Mouse (Mus musculus) limb, embryonic 10.5 days (tissue): ENCODE measurements around the gene Hist1h3g. TPM values are rescaled to one million over a fixed set of nuclear protein-coding genes. Genes with fewer than 3 reads are reported as not detected.
A peak's percentile ranks its signal among the peaks of the same experiment; 100 is the strongest.

Experiments used
- DNase-seq: peaks from one replicate; pipeline ENCODE4 v3.0.0-alpha.2; 2017; ENCODE audit warnings: low spot score
- H3K27ac ChIP-seq: fragments of 300-500 bp; sonication (generic); 2 replicates; pipeline ENCODE4 v1.5.1; 2016; ENCODE audit warnings: mild to moderate bottlenecking
- H3K27me3 ChIP-seq: fragments of 300-500 bp; sonication (generic); 2 replicates; pipeline ENCODE4 v1.6.1; 2016; ENCODE audit warnings: low read depth, mild to moderate bottlenecking; ENCODE audit not compliant: poor library complexity, severe bottlenecking
- H3K36me3 ChIP-seq: fragments of 300-500 bp; sonication (generic); 2 replicates; pipeline ENCODE4 v1.6.1; 2016; ENCODE audit warnings: mild to moderate bottlenecking, moderate library complexity
- H3K4me1 ChIP-seq: fragments of 300-500 bp; sonication (generic); 2 replicates; pipeline ENCODE4 v1.6.1; 2016
- H3K4me3 ChIP-seq: fragments of 300-500 bp; sonication (generic); 2 replicates; pipeline ENCODE4 v1.5.1; 2016; ENCODE audit warnings: mild to moderate bottlenecking, moderate library complexity
- H3K9me3 ChIP-seq: fragments of 300-500 bp; sonication (generic); replicated peaks from 2 replicates; pipeline ENCODE4 v1.6.1; 2016; ENCODE audit warnings: mild to moderate bottlenecking
- WGBS: fragments of 180-500 bp; shearing (Covaris S2); methylation state at CpG from one replicate; pipeline ENCODE4 v1.1.7; 2016; 5-methylcytosine and 5-hydroxymethylcytosine counted together
- polyA plus RNA-seq: library from polyadenylated mRNA; unstranded; fragments of >200 nt; fragmentation: Nextera tagmentation; extraction: Ambion mirVana; gene quantifications from 2 replicates; pipeline ENCODE4 v1.2.1, GENCODE M21; 2016

The Hist1h3g gene
- polyA plus RNA-seq, 1 experiment from 2014 or later, result 4.7 TPM

DNA sequence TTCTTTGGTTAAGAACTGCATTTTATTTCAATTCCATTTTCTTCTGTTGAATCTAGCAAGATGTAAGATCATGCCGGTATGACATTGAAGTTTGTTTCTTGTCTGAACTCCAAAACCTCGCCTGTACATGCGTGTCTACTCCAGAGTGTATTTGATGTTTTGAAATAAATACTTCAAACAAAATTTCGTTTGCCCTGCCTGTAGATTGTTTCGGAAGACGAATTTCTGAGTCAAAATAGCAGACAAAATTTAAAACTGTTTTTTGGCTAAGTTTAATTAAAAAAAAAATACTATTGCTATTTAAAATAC, 17.0 kb upstream of the Hist1h3g start:
- Histone ChIP-seq H3K27ac (no peak overlapping the region), H3K27me3 (no peaks in the 10 kb centered on the region), H3K36me3 (no peaks in the 10 kb centered on the region), H3K4me1 (peaks cover 5% of the 10 kb centered on the region), H3K9me3 (no peaks in the 10 kb centered on the region), H3K4me3 (peak overlapping the region; percentile 51)
- no peak for DNase-seq
- under 1% methylated on average over 6 of the region's 6 CpGs for WGBS

DNA sequence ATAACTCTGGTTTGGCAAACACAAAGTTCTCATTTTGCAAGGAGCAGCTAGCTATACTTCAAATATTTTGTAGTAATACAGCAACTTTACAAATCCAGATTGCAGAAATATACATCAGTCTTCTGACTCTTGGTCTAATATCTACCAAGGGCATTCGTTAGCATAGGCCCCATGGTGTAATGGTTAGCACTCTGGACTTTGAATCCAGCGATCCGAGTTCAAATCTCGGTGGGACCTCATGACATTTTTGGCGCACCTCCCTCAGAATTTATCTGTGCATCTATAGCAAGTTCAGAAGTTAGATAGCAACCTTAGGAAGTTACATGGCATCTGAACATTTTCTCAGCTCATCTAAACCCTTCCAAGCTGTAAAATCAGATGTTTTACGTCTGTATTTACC, 16.3 kb upstream of the Hist1h3g start:
- 0% methylated on average over 6 of the region's 6 CpGs for whole genome bisulfite sequencing
- H3K36me3 ChIP-seq, result no peaks in the 10 kb centered on the region

DNA sequence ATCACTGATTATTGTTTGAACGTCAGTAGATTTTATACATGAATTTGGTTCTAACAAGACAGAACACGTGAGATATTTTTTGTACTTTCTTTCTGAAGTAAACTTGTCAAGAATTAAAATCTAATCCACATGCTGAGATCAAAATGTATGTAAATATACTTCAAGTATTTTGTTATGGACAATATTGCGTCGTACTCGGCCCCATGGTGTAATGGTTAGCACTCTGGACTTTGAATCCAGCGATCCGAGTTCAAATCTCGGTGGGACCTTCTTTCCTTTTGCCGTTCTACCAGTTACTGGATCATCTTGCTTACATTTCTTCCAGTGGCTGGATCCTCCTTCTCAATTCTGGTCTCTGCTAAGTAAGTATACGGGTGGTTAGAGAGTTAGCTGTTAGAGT, 15.8 kb upstream of the Hist1h3g start:
- H3K9me3 ChIP-seq, result no peaks in the 10 kb centered on the region
- H3K36me3 ChIP-seq, result no peaks in the 10 kb centered on the region
- no peaks in the 10 kb centered on the region for H3K27me3 ChIP-seq
- peak overlapping the region; percentile 51 for H3K4me3 ChIP-seq
- peak; percentile 72 for DNase-seq
- H3K4me1 ChIP-seq, result peaks cover 5% of the 10 kb centered on the region
- under 1% methylated on average over 10 of the region's 10 CpGs for WGBS
- H3K27ac ChIP-seq, result no peak overlapping the region

More for the DNA sequence above, 16.3 kb upstream of the Hist1h3g start:
- Histone ChIP-seq H3K4me1 (peaks cover 5% of the 10 kb centered on the region), H3K4me3 (peak overlapping the region; percentile 51), H3K27me3 (no peaks in the 10 kb centered on the region), H3K9me3 (no peaks in the 10 kb centered on the region), H3K27ac (no peak overlapping the region)
- peak; percentile 76 for DNase-seq

DNA sequence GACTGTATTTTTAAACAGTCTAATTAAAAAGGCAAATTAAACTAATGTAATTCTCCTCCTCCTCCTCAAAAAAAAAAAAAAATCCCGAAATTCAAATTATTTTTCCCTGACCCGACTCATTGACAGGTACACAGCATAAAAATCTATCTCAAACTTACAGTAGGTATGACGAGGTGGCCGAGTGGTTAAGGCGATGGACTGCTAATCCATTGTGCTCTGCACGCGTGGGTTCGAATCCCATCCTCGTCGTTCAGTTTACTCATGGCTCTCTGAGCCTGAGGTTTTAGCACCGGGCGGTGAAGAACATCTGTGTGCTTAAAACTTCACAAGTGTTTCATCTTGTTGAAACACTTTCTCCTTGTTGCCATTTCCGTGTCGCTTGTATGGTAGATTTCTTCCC, 13.5 kb upstream of the Hist1h3g start:
- Histone ChIP-seq H3K36me3 (no peaks in the 10 kb centered on the region), H3K27me3 (no peaks in the 10 kb centered on the region), H3K4me3 (peak overlapping the region; percentile 27), H3K27ac (no peak overlapping the region), H3K9me3 (no peaks in the 10 kb centered on the region), H3K4me1 (peaks cover 7% of the 10 kb centered on the region)
- peak; percentile 79 for DNase-seq
- WGBS, result under 1% methylated on average over 14 of the region's 14 CpGs

DNA sequence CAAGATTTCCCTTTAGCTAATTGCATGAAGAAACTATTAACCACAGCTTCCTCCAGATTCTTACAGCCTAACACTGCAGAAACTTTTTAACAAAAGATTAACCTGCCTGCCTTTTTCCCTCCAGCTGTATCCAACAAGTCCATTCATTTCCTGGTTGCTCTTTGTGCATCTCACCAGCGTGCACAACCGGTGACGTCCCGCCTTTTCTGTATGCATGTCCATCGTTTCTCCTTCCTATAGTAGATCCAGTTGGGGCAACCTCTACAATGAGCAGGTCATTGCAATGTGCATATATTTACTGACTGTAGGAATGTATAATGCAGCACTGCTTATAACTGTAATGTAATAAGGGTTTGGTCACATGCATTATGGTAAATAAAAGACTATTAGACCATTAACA, 11.2 kb upstream of the Hist1h3g start:
- H3K27me3 ChIP-seq, result no peaks in the 10 kb centered on the region
- WGBS, result 63% methylated on average over 5 of the region's 5 CpGs
- no peak overlapping the region for H3K27ac ChIP-seq
- no peak for DNase-seq
- H3K4me3 ChIP-seq, result no peak overlapping the region
- H3K9me3 ChIP-seq, result no peaks in the 10 kb centered on the region
- no peaks in the 10 kb centered on the region for H3K36me3 ChIP-seq
- H3K4me1 ChIP-seq, result peaks cover 13% of the 10 kb centered on the region

DNA sequence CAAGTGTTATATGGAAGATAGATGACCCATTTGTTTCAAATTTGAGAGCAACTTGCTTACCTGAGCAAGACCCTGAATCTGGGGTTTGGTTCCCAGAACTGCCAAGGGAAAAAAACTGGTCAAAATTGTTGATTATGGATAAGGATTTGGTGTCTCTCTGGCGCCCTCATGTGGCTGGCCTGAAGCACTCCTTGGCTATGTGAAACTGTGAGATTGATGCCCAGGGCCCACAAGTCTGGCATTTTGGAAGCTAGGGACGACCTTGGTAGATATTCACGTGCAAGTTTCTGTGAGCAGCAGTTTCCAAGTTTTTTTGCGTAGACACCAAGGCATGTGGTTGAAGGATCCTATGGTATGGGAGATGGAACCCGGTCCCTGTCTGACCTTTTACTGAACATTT, 10.6 kb upstream of the Hist1h3g start:
- peak overlapping the region; percentile 19 for H3K4me3 ChIP-seq
- H3K27ac ChIP-seq, result no peak overlapping the region
- no peaks in the 10 kb centered on the region for H3K36me3 ChIP-seq
- no peaks in the 10 kb centered on the region for H3K9me3 ChIP-seq
- H3K27me3 ChIP-seq, result no peaks in the 10 kb centered on the region
- peak; percentile 93 for DNase-seq
- peaks cover 19% of the 10 kb centered on the region for H3K4me1 ChIP-seq
- 10% methylated on average over 5 of the region's 5 CpGs for WGBS

DNA sequence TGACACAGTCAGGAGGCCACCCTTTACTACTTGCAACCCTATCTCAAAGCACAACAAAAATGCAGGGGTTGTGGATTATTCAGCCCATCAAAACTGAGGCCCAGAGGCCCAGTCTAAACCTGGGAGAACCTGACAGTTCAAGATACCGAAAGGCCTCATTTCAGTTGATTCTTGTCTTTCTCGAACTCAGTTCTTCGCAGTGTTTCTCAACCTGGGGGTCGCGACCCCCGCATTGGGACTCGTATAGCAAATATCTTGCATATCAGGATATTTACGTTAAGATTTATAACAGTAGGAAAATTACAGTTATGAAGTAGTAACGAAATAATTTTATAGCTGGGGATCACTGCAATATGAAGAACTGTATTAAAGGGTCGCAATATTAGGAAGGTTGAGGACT, 9.3 kb upstream of the Hist1h3g start:
- Histone ChIP-seq H3K4me1 (peaks cover 19% of the 10 kb centered on the region), H3K36me3 (no peaks in the 10 kb centered on the region), H3K27me3 (no peaks in the 10 kb centered on the region), H3K27ac (no peak overlapping the region), H3K4me3 (peak overlapping the region; percentile 53), H3K9me3 (no peaks in the 10 kb centered on the region)
- 1% methylated on average over 10 of the region's 10 CpGs for WGBS
- peak; percentile 67 for DNase-seq

DNA sequence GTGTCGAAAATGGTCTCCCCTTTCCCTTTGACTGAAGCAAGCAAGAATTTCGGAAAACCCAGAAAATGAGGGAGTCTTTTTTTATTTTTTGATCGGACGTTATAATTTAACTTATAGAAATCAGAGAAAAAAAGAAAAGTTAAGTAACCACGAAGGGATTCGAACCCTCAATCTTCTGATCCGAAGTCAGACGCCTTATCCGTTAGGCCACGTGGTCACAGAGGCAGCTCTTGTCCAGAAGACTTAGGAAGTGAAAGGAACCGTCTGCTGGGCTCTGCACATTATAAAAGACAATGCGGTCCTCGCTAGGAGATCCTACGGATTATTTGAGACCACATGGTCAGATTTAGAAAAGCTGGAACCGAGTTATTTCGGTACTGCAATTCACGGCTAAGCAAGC, 8.9 kb upstream of the Hist1h3g start:
- DNase-seq, result peak; percentile 93
- Histone ChIP-seq H3K9me3 (no peaks in the 10 kb centered on the region), H3K4me1 (peaks cover 19% of the 10 kb centered on the region), H3K27ac (peak overlapping the region; percentile 79), H3K27me3 (no peaks in the 10 kb centered on the region), H3K4me3 (peak overlapping the region; percentile 53), H3K36me3 (no peaks in the 10 kb centered on the region)
- under 1% methylated on average over 17 of the region's 17 CpGs for WGBS

DNA sequence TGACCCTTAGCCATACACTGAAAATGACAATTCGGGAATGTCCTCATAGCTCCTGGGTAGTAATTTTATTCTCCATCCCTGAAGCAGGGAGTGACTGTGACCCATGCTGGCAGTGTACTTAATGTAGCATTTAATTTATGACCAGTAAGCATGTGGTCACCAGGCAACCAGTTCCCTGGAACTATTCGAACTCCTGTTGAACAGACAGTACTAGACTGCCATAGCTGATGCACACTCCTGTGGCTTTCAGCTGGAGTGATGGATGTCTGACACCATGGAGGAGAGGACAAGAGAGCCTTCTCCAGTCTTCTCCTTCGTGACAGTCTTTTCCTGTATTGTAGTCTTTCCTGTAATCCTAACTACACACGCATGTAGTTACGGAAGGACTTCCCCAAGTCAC, 6.2 kb upstream of the Hist1h3g start:
- H3K4me1 ChIP-seq, result peaks cover 31% of the 10 kb centered on the region
- H3K36me3 ChIP-seq, result no peaks in the 10 kb centered on the region
- H3K27ac ChIP-seq, result peak overlapping the region; percentile 22; the same call in 1 of the 2 replicates
- 76% methylated on average over 5 of the region's 5 CpGs for WGBS
- peak overlapping the region; percentile 27; the same call in 1 of the 2 replicates for H3K4me3 ChIP-seq
- peak; percentile 49 for DNase-seq
- no peaks in the 10 kb centered on the region for H3K27me3 ChIP-seq
- H3K9me3 ChIP-seq, result no peaks in the 10 kb centered on the region

DNA sequence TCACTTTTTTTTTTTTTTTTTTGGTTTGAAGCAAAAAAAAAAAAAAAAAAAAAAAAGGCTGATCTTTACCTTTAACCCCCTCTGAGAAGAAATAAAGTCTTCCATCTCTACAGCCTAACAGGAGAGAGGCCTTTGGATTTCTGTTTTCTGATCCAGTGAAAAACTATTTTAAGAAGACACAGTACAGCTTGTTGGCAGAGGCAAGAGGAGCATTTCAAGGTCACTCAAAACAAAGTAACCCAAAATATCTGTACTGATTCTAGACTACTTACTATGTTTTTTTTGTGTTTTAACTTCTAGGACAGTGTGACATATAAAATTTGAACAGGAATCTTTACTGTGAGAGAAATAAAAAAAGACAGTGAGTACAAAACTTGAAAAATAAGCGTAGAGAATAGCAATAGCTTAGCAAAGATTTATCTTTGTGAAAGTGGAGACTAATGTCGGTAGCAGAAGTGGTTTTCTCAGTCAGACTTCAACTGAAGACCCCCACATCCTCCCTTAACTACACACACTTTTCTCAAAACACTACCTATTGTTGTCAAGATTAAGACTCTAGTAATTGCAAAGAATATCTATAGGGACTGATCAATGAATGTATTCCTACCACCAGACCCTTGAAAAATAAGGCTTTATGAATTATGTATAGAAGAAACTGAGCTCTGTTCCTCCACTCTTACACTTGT, 5.6 kb upstream of the Hist1h3g start:
- WGBS, result 40% methylated on average over 2 of the region's 2 CpGs
- no peaks in the 10 kb centered on the region for H3K36me3 ChIP-seq
- H3K27me3 ChIP-seq, result no peaks in the 10 kb centered on the region
- no peaks in the 10 kb centered on the region for H3K9me3 ChIP-seq
- peak overlapping the region; percentile 97 for H3K27ac ChIP-seq
- DNase-seq, result no peak
- peak overlapping the region; percentile 63 for H3K4me3 ChIP-seq
- peaks cover 31% of the 10 kb centered on the region for H3K4me1 ChIP-seq

DNA sequence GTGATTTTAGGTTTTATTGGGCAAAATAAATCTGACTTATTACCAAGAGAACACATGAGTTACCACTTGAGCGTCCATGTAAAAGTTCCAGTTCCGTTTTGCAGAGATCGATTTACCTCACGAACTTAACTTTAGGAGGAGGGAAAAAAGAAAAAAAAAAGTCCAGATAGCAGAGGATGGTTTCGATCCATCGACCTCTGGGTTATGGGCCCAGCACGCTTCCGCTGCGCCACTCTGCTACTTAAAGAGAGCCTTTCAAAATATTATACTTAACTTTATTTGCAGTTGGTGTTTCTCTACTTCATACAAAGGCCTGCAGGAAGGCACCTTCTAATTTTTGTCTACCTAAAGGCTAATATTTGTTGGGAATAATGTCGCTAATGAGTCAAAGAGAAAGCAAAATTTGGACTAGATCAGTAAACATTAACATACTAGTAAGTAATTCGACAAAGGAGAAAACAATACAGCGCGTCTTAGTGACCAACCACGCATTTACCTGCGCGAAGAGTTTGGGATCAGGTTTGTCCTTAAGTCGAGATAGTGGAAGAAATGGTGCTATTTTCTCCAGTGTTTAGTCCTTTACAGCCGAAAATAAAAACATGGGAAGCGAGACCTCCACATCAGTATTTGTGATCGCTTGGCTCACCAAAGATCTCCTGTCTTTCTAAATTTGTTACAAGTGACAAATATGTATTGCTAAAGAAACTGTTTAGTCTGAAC, 4.9 kb upstream of the Hist1h3g start:
- WGBS, result under 1% methylated on average over 20 of the region's 20 CpGs

DNA sequence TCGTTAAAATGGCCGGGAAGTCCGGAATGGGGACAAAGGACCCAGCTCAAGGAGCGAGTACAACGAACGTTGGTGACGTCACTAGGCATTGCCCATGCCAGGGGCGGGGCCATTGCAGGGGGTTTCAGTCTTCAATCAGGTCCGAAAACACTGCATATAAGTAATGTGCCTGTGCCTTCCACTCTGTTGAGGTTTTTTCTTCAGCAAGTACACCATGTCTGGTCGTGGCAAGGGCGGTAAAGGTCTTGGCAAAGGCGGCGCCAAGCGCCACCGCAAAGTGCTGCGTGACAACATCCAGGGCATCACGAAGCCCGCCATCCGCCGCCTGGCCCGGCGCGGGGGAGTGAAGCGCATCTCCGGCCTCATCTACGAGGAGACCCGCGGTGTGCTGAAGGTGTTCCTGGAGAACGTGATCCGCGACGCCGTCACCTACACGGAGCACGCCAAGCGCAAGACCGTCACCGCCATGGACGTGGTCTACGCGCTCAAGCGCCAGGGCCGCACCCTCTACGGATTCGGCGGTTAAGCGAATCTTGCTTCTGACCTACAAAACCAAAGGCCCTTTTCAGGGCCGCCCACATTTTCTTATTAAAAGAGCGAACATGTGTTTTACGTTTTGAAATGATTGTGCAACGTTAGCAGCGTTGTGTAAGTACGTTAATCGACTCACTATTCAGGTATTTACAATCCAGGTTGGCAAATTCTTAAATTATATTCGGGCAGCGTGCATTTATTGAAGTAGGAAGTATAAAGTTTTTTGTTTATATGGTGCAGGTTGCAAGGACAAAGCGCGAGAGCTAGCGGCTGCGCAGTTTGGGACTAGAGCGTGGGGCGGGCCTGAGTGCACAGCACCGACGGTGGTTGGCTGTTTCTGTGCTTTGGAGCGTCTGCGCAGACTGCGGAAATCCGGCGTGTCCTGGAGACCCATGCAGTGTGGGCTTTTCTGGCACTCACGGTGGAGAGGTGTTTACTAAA, 4.0 kb upstream of the Hist1h3g start, which contains the start of gene Hist1h4h:
Hist1h4h (plus strand) TSS at position 150 of the 975 bp plus-strand sequence.
- Histone ChIP-seq H3K27ac (peak within 1 kb of the TSS; percentile 97), H3K36me3 (no peaks in the 10 kb centered on the region), H3K9me3 (no peaks in the 10 kb centered on the region), H3K4me3 (peak within 1 kb of the TSS; percentile 63), H3K4me1 (peaks cover 27% of the 10 kb centered on the region), H3K27me3 (no peaks in the 10 kb centered on the region)
- under 1% methylated on average over 66 of the region's 70 CpGs for WGBS
- DNase-seq, result peak; percentile 97

More for the DNA sequence above, 4.9 kb upstream of the Hist1h3g start:
- H3K9me3 ChIP-seq, result no peaks in the 10 kb centered on the region
- no peaks in the 10 kb centered on the region for H3K36me3 ChIP-seq
- peak overlapping the region; percentile 63 for H3K4me3 ChIP-seq
- H3K27ac ChIP-seq, result peak overlapping the region; percentile 97
- no peaks in the 10 kb centered on the region for H3K27me3 ChIP-seq
- DNase-seq, result peak; percentile 56
- H3K4me1 ChIP-seq, result peaks cover 30% of the 10 kb centered on the region
